Mouse (Mus musculus) limb, embryonic 14.5 days (tissue): Measurements from ENCODE around the gene Cep57l1. TPM values are rescaled to one million over a fixed set of nuclear protein-coding genes. Genes with fewer than 3 reads are reported as not detected.
A peak's percentile ranks its signal among the peaks of the same experiment; 100 is the strongest.

Experiments
- ATAC-seq: fragments of 200-750 bp; cut with Nextera tagmentation; 2 replicates; pipeline ENCODE4 v1.8.0; 2017; ENCODE audit warnings: low read depth, moderate number of reproducible peaks, moderate TSS enrichment; ENCODE audit not compliant: low FRiP score
- DNase-seq: peaks from one replicate; pipeline ENCODE4 v3.0.0-alpha.2; 2015; ENCODE audit warnings: low spot score
- H3K27ac ChIP-seq: fragments of 300-500 bp; sonication (generic); replicated peaks from 2 replicates; pipeline ENCODE4 v1.5.1; 2014; ENCODE audit warnings: low read depth, mild to moderate bottlenecking, low read length, moderate library complexity, mixed read lengths
- H3K27me3 ChIP-seq: fragments of 300-500 bp; sonication (generic); 2 replicates; pipeline ENCODE4 v1.6.1; 2014; ENCODE audit warnings: low read length, mixed read lengths; ENCODE audit not compliant: control insufficient read depth, insufficient read depth
- H3K36me3 ChIP-seq: fragments of 300-500 bp; sonication (generic); 2 replicates; pipeline ENCODE4 v1.6.1; 2014; ENCODE audit warnings: mild to moderate bottlenecking, low read length, moderate library complexity, mixed read lengths; ENCODE audit not compliant: control insufficient read depth, insufficient read depth
- H3K4me1 ChIP-seq: fragments of 300-500 bp; sonication (generic); 2 replicates; pipeline ENCODE4 v1.6.1; 2014; ENCODE audit warnings: antibody characterized with exemption, low read length, mixed read lengths; ENCODE audit not compliant: control insufficient read depth, insufficient read depth
- H3K4me2 ChIP-seq: fragments of 300-500 bp; sonication (generic); replicated peaks from 2 replicates; pipeline ENCODE4 v1.6.1; 2014; ENCODE audit warnings: low read depth, mild to moderate bottlenecking, low read length, moderate library complexity; ENCODE audit not compliant: severe bottlenecking
- H3K4me3 ChIP-seq: fragments of 300-500 bp; sonication (generic); replicated peaks from 2 replicates; pipeline ENCODE4 v1.5.1; 2014; ENCODE audit warnings: low read length
- H3K9ac ChIP-seq: fragments of 300-500 bp; sonication (generic); 2 replicates; pipeline ENCODE4 v1.6.1; 2014; ENCODE audit warnings: mild to moderate bottlenecking, low read depth, low read length, moderate library complexity; ENCODE audit not compliant: severe bottlenecking
- H3K9me3 ChIP-seq: fragments of 300-500 bp; sonication (generic); 2 replicates; pipeline ENCODE4 v1.6.1; 2016; ENCODE audit warnings: low read length; ENCODE audit not compliant: control insufficient read depth
- POLR2A ChIP-seq: fragments of 200-500 bp; IDR thresholded peaks from 2 replicates; pipeline ENCODE4 v1.8.0; 2012; ENCODE audit warnings: inconsistent platforms, mild to moderate bottlenecking, moderate library complexity, borderline replicate concordance; ENCODE audit not compliant: insufficient read depth, insufficient read length; ENCODE audit errors: extremely low read depth
- WGBS: fragments of 180-500 bp; shearing (Covaris S2); extraction: QIAGEN DNeasy Blood & Tissue Kit; methylation state at CpG from one replicate; pipeline ENCODE4 v1.1.7; 2014; 5-methylcytosine and 5-hydroxymethylcytosine counted together
- polyA plus RNA-seq, 2 experiments: library from polyadenylated mRNA; depleted of rRNA in 1 of 2; stranded (reverse) in 1 of 2; unstranded in 1 of 2; fragments of >200 nt; fragmentation: Nextera tagmentation in 1 of 2; extraction: Ambion mirVana in 1 of 2; gene quantifications; 2 replicates each; pipeline versions ENCODE4 v1.2.1 to v1.2.3; 2012 to 2014

Gene Cep57l1
- 10.8 and 13.2 TPM in 2 replicates for polyA plus RNA-seq (2012; rRNA removed)
- 16.8 and 20.4 TPM in 2 replicates for polyA plus RNA-seq (2014; fragmentation: Nextera tagmentation; extraction: Ambion mirVana)

GRCm38 (mm10) chr10:41809771-41810563 is at the start of gene Cep57l1, which contains the start of gene Sesn1:
Cep57l1 (minus strand) TSS chr10:41809871.
Sesn1 (plus strand) TSS chr10:41809935.
- H3K27ac ChIP-seq: peak within 1 kb of the TSS; percentile 94
- H3K4me2 ChIP-seq: peak within 1 kb of the TSS; percentile 81
- ATAC-seq: peak; percentile 93
- 0% methylated on average over 52 of the region's 69 CpGs for WGBS
- no peaks in the 10 kb centered on the region for H3K36me3 ChIP-seq
- 0 out of 2 replicates have a peak, but pooled peaks have one; percentile 4 for TF ChIP-seq POLR2A
- H3K9ac ChIP-seq: peak within 1 kb of the TSS; percentile 76
- H3K9me3 ChIP-seq: no peaks in the 10 kb centered on the region
- no peaks in the 10 kb centered on the region for H3K27me3 ChIP-seq
- DNase-seq: peak; percentile 96
- peak within 1 kb of the TSS; percentile 72 for H3K4me3 ChIP-seq
- H3K4me1 ChIP-seq: peaks cover 19% of the 10 kb centered on the region

GRCm38 (mm10) chr10:41848721-41849120 is 39.0 kb upstream of the Cep57l1 start:
- H3K4me2 ChIP-seq: no peak overlapping the region
- no peak overlapping the region for H3K9ac ChIP-seq
- H3K4me1 ChIP-seq: no peaks in the 10 kb centered on the region
- 68% methylated on average over 2 of the region's 2 CpGs for WGBS
- ATAC-seq (no peak), DNase-seq (no peak)
- H3K4me3 ChIP-seq: no peak overlapping the region
- H3K9me3 ChIP-seq: no peaks in the 10 kb centered on the region
- no peak overlapping the region for H3K27ac ChIP-seq
- no peaks in the 10 kb centered on the region for H3K27me3 ChIP-seq
- no peaks in the 10 kb centered on the region for H3K36me3 ChIP-seq
- TF ChIP-seq POLR2A: no peak

- Histone ChIP-seq H3K9me3 (no peaks in the 10 kb centered on the region), H3K27me3 (no peaks in the 10 kb centered on the region), H3K4me2 (no peak overlapping the region), H3K4me3 (no peak overlapping the region), H3K36me3 (no peaks in the 10 kb centered on the region), H3K27ac (no peak overlapping the region), H3K4me1 (no peaks in the 10 kb centered on the region), H3K9ac (no peak overlapping the region)
- TF ChIP-seq POLR2A: no peak
- WGBS: 95% methylated on average over 8 of the region's 8 CpGs
- DNase-seq (no peak), ATAC-seq (no peak)
Measured at GRCm38 (mm10) chr10:41847737-41848136, 38.1 kb upstream of the Cep57l1 start.

- Histone ChIP-seq H3K27ac (no peak overlapping the region), H3K36me3 (no peaks in the 10 kb centered on the region), H3K9ac (no peak overlapping the region), H3K27me3 (no peaks in the 10 kb centered on the region), H3K4me1 (no peaks in the 10 kb centered on the region), H3K4me3 (no peak overlapping the region), H3K4me2 (no peak overlapping the region), H3K9me3 (no peaks in the 10 kb centered on the region)
- 88% methylated on average over 4 of the region's 4 CpGs for whole genome bisulfite sequencing
- TF ChIP-seq POLR2A: no peak
- ATAC-seq (no peak), DNase-seq (no peak)
Measured at GRCm38 (mm10) chr10:41838911-41839310, 29.2 kb upstream of the Cep57l1 start.

GRCm38 (mm10) chr10:41834131-41834530 is 24.5 kb upstream of the Cep57l1 start:
- Histone ChIP-seq H3K4me3 (no peak overlapping the region), H3K36me3 (no peaks in the 10 kb centered on the region), H3K4me2 (no peak overlapping the region), H3K9me3 (no peaks in the 10 kb centered on the region), H3K9ac (no peak overlapping the region), H3K4me1 (no peaks in the 10 kb centered on the region), H3K27ac (no peak overlapping the region), H3K27me3 (no peaks in the 10 kb centered on the region)
- no peak for TF ChIP-seq POLR2A
- ATAC-seq (no peak), DNase-seq (no peak)
- 74% methylated on average over 2 of the region's 2 CpGs for WGBS
